Mouse (Mus musculus): ENCODE data around the gene Hemgn. TPM values are rescaled to one million over a fixed set of nuclear protein-coding genes. Genes with fewer than 3 reads are reported as not detected.

Hemgn gene
- not detected for polyA plus RNA-seq (2015; fragmentation: Illumina TruSeq; extraction: RNeasy Lipid Tissue Mini Kit (QIAGEN cat#74804); ENCODE audit: low read depth, low replicate concordance)

DNA sequence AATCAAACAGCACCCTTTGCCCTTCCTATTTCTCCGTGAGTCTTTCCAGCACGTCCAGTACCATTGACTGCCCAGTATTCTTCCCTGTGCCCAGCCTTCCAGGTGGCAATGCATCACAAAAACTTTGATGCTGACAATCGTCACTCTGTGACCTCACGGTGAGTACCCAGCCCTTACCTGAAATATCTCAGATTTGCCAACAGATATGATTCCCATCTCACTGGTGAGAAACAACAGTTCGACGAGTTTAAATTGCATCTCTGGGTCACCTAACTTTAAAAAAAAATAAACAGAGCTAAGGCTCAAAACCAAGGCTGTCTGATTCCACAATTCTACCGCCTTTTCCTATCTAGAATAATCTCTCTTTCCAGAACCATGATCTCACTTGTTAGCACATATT is at the start of gene Hemgn:
Gene Hemgn, minus strand, starts transcription at position 101 of the 400 bp plus-strand sequence.

DNA sequence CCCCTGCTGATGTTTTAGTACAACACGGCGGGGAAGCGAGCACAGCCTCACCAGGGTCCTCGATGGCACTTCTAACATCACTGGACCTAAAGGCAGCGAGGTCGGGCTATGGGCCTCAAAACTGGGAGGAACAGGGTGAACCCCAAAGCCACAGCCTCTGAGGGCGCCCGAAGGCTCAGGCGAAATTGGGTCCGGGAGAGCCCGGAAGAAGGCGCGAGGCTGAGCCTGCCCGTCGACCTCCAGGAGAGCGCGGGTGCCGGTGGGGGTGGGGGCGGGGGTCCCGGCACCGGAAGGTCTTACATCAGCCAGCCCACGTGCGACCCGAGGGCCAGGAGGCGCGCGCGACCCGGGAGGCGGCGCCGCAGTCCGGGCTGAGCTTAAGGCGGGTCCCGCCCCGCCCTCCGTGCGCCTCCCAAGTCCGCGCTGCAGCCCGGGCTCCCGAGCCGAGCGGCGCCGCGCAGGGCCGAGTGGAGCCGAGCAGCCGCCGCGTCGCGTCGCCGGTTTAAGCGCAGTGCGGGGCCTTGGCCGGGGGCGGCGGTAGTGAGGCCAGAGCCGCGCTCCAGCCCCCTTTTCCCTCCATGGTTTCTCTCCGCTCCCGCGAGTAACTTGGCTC is 37.3 kb upstream of the Hemgn start, which contains the start of gene Anp32b:
Gene Anp32b, plus strand, starts transcription at position 384 of the 613 bp plus-strand sequence.

DNA sequence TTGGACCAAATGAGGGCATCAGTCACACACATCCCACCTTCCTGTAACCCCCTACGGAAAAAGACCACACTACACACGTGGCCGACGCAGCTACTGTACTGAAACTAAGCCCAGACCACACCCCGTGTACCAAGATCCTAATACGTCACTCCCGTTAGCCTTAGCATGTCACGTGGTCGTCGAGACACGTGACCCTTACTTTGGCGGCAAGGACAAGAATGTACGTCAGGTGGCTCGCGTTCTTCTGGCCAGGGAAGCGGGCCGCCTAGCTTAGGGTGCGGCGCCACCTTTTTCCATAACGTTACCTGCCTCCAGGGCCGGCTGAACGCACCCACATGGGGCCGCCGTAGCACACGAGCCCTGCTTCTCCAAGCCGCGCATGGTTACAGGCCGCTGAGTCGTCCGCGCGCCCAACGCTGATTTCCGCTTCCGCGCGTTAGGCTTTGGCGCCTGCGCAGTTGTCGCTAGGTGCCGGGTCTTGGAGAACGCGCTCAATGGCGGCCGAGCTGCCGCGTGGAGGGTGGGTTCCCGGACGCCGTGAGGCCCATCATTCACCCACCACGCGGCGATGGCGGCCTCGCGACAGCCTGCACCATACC is 24.2 kb downstream of the Hemgn start, which contains the start of gene Trmo:
Gene Trmo, minus strand, starts transcription at position 425 of the 599 bp plus-strand sequence.

Other genes starting within 250 kb of the Hemgn start
- gene Xpa, start 217.2 kb downstream of the Hemgn start, polyA plus RNA-seq (2015; fragmentation: Illumina TruSeq; extraction: RNeasy Lipid Tissue Mini Kit (QIAGEN cat#74804); ENCODE audit: low read depth, low replicate concordance), result 13.0 TPM
- gene Foxe1, start 69.9 kb downstream of the Hemgn start, polyA plus RNA-seq (2015; fragmentation: Illumina TruSeq; extraction: RNeasy Lipid Tissue Mini Kit (QIAGEN cat#74804); ENCODE audit: low read depth, low replicate concordance), result not detected
- 4.7 TPM for gene Trmo, start 24.1 kb downstream of the Hemgn start, polyA plus RNA-seq (2015; fragmentation: Illumina TruSeq; extraction: RNeasy Lipid Tissue Mini Kit (QIAGEN cat#74804); ENCODE audit: low read depth, low replicate concordance)
- gene Anp32b, start 37.4 kb upstream of the Hemgn start, polyA plus RNA-seq (2015; fragmentation: Illumina TruSeq; extraction: RNeasy Lipid Tissue Mini Kit (QIAGEN cat#74804); ENCODE audit: low read depth, low replicate concordance), result 59.6 TPM
- gene Nans, start 75.7 kb upstream of the Hemgn start, polyA plus RNA-seq (2015; fragmentation: Illumina TruSeq; extraction: RNeasy Lipid Tissue Mini Kit (QIAGEN cat#74804); ENCODE audit: low read depth, low replicate concordance), result 20.1 TPM
- 0.92 TPM for gene Trim14, start 122.6 kb upstream of the Hemgn start, polyA plus RNA-seq (2015; fragmentation: Illumina TruSeq; extraction: RNeasy Lipid Tissue Mini Kit (QIAGEN cat#74804); ENCODE audit: low read depth, low replicate concordance)
- 18.6 TPM for gene Coro2a, start 188.7 kb upstream of the Hemgn start, polyA plus RNA-seq (2015; fragmentation: Illumina TruSeq; extraction: RNeasy Lipid Tissue Mini Kit (QIAGEN cat#74804); ENCODE audit: low read depth, low replicate concordance)
- gene Tbc1d2, start 236.7 kb upstream of the Hemgn start, polyA plus RNA-seq (2015; fragmentation: Illumina TruSeq; extraction: RNeasy Lipid Tissue Mini Kit (QIAGEN cat#74804); ENCODE audit: low read depth, low replicate concordance), result 3.1 TPM

Data from brain, adult 10 weeks (tissue).